Mouse (Mus musculus) layer of hippocampus, postnatal 10 days (tissue): ENCODE data around the gene Asna1. TPM values are rescaled to one million over a fixed set of nuclear protein-coding genes. Genes with fewer than 3 reads are reported as not detected.

Experiments used
- DNase-seq, 2 experiments: peaks; one replicate each; pipeline ENCODE4 v3.0.0; 2021; ENCODE audit warnings: low spot score in 2 of 2
- total RNA-seq, 2 experiments: library from RNA; stranded (reverse); gene quantifications; 2 replicates each; pipeline ENCODE4 v1.2.3; 2021

Asna1 gene
- total RNA-seq, 2 experiments from 2014 or later: 110 to 119 TPM

- DNase-seq: no peak
These were observed 10.2 kb upstream of the Asna1 start for GRCm38 (mm10) chr8:85035165-85035727.

GRCm38 (mm10) chr8:85034764-85035163, 9.7 kb upstream of the Asna1 start:
- peak; percentile 69 to 77 for DNase-seq

GRCm38 (mm10) chr8:85033867-85034266, 8.8 kb upstream of the Asna1 start:
- DNase-seq: no peak

GRCm38 (mm10) chr8:85032622-85033311, 7.7 kb upstream of the Asna1 start:
- DNase-seq: no peak

GRCm38 (mm10) chr8:85029271-85029670, 4.2 kb upstream of the Asna1 start:
- no peak for DNase-seq

GRCm38 (mm10) chr8:85027922-85028321, 2.8 kb upstream of the Asna1 start:
- DNase-seq: no peak

- no peak for DNase-seq
These were observed 2.4 kb upstream of the Asna1 start for GRCm38 (mm10) chr8:85027516-85027855.

- peak; percentile 94 to 97 for DNase-seq
These were observed 1.8 kb upstream of the Asna1 start, which contains the start of gene Trir for GRCm38 (mm10) chr8:85026670-85027515. Trir (plus strand) TSS chr8:85026823.

GRCm38 (mm10) chr8:85023846-85024245, 1.2 kb downstream of the Asna1 start:
- DNase-seq: no peak

- no peak for DNase-seq
These were observed 3.5 kb downstream of the Asna1 start for GRCm38 (mm10) chr8:85021514-85022055.

GRCm38 (mm10) chr8:85017209-85017608, 7.9 kb downstream of the Asna1 start:
- no peak for DNase-seq

GRCm38 (mm10) chr8:85016724-85017123, 8.4 kb downstream of the Asna1 start:
- DNase-seq: no peak

- DNase-seq: no peak
These were observed 10.7 kb downstream of the Asna1 start, which contains the start of gene Best2 for GRCm38 (mm10) chr8:85014431-85014830. Best2 (minus strand) TSS chr8:85014531.

- DNase-seq: peak; percentile 74
These were observed 11.7 kb downstream of the Asna1 start for GRCm38 (mm10) chr8:85013230-85013840.

GRCm38 (mm10) chr8:85011242-85011641, 13.8 kb downstream of the Asna1 start:
- no peak for DNase-seq

- DNase-seq: no peak
These were observed 17.4 kb downstream of the Asna1 start for GRCm38 (mm10) chr8:85007686-85008085.

- peak; percentile 93 to 94 for DNase-seq
These were observed 27.3 kb downstream of the Asna1 start for GRCm38 (mm10) chr8:84997649-84998295.

- DNase-seq: no peak
These were observed 28.1 kb downstream of the Asna1 start for GRCm38 (mm10) chr8:84996978-84997377.

GRCm38 (mm10) chr8:84995680-84996079, 29.4 kb downstream of the Asna1 start:
- DNase-seq: no peak

GRCm38 (mm10) chr8:84994375-84994774, 30.7 kb downstream of the Asna1 start:
- DNase-seq: no peak

- no peak for DNase-seq
These were observed 34.2 kb downstream of the Asna1 start for GRCm38 (mm10) chr8:84990836-84991235.
